ENCODE assay signal across 14 mouse cellular contexts in the genomic region with DNA sequence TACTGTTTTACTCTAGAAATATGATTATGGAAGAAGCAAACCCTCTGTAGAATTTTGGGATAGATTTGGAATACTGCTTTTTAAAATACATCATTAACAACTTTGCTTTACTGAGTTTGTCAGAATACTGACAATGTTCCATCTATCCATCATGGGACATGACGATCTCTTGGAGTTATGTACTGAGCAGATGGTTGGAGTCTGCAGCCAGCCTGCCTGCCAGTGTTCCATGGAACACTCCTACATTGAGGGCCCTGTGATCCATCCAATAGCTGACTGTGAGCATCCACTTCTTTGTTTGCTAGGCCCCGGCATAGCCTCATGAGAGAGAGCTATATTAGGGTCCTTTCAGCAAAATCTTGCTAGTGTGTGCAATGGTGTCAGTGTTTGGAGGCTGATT.
DNase-seq lines count a peak whose midpoint lies in the region.
"Had no signal": no experiment of that assay in that cellular context is flagged by ENCODE, and none has a peak within 500 bp of the region (broad histone marks: within the 10 kb centered on the region; RNA-seq: fewer than 3 reads in every experiment).

No protein-coding gene starts in this region.

- peak; percentile 52 for DNase-seq in cerebellum, adult 11-12 months
- no peak for DNase-seq in cerebellum, postnatal 4 days (ENCODE audit: low spot score in 2 of 2)
- DNase-seq in cerebellum, adult 18-20 months: peak; percentile 32 to 60
- peak; percentile 48 to 63 for DNase-seq in cerebellum, postnatal 25 days
- DNase-seq in layer of hippocampus, adult 9-10 months (ENCODE audit: low spot score): peak; percentile 17
- DNase-seq in retina, embryonic 14.5 days (ENCODE audit: low spot score): no peak
- DNase-seq in kidney, postnatal 4 days: no peak
- DNase-seq in kidney, postnatal 10 days: no peak
- DNase-seq: adrenal gland, postnatal 14 days; heart, postnatal 10 days; kidney, adult 18-20 months; kidney, postnatal 36 days; lung, postnatal 4 days; right cerebral cortex, postnatal 4 days had no signal

Comparison
In these comparisons a context has a peak if more than half of its experiments do, and no peak if none do; other contexts are left out.
1. DNase-seq: peak in cerebellum, adult 11-12 months (single experiment), cerebellum, adult 18-20 months (2 of 2), cerebellum, postnatal 25 days (2 of 2) and layer of hippocampus, adult 9-10 months (single experiment); none in cerebellum, postnatal 4 days (0 of 2), retina, embryonic 14.5 days (single experiment), kidney, postnatal 4 days (0 of 2) and kidney, postnatal 10 days (single experiment).